Comparison of ENCODE assay signal across 8 mouse cellular contexts in genomic region chr1:163994173-163994720, GRCm38 (mm10). TPM values are rescaled to one million over a fixed set of nuclear protein-coding genes. Genes with fewer than 3 reads are reported as not detected.
DNase-seq lines count a peak whose midpoint lies in the region; ATAC-seq and TF ChIP-seq lines count a peak whose summit lies in the region.

No protein-coding gene starts in this region.

- intact Hi-C loops in gastrocnemius, postnatal 14 days (cut with DNase I; ENCODE audit: low total_unique reads): no loop called here

- H3K27me3 ChIP-seq in lung, embryonic 15.5 days: no peaks in the 10 kb centered on the region
- no peaks in the 10 kb centered on the region for H3K27me3 ChIP-seq in limb, embryonic 12.5 days

- DNase-seq in lung, postnatal 36 days: no peak
- no peak for DNase-seq in layer of hippocampus, adult 18-20 months (ENCODE audit: low spot score in 2 of 2)
- no peak for DNase-seq in gastrocnemius, postnatal 14 days
- DNase-seq in layer of hippocampus, adult 8-10 months (ENCODE audit: low spot score in 2 of 2): no peak

- H3K36me3 ChIP-seq in lung, embryonic 15.5 days: no peaks in the 10 kb centered on the region
- 0 out of 2 replicates have a peak, but pooled peaks cover 2% of the 10 kb centered on the region for H3K36me3 ChIP-seq in limb, embryonic 12.5 days

- 1% methylated on average over 38 of the region's 38 CpGs for WGBS in lung, embryonic 15.5 days
- WGBS in limb, embryonic 12.5 days: 1% methylated on average over 38 of the region's 38 CpGs
- WGBS in olfactory bulb, adult 2 months: under 1% methylated on average over 38 of the region's 38 CpGs

- H3K9me3 ChIP-seq in lung, embryonic 15.5 days: no peaks in the 10 kb centered on the region
- H3K9me3 ChIP-seq in limb, embryonic 12.5 days: no peaks in the 10 kb centered on the region

- peak overlapping the region; percentile 57 for H3K27ac ChIP-seq in lung, embryonic 15.5 days
- H3K27ac ChIP-seq in limb, embryonic 12.5 days: peak overlapping the region; percentile 62; the same call in 1 of the 2 replicates
- H3K27ac ChIP-seq in olfactory bulb, adult 2 months (ENCODE audit: insufficient read depth, low read depth, low read length): no peak overlapping the region

- ATAC-seq in lung, embryonic 15.5 days (ENCODE audit: borderline replicate concordance, extremely low read depth, low FRiP score, low TSS enrichment): peak; percentile 36
- ATAC-seq in erythroblast, adult 5-6 weeks (replicated peaks; ENCODE audit: low FRiP score, poor library complexity, severe bottlenecking): peak; percentile 85
- ATAC-seq in limb, embryonic 12.5 days (ENCODE audit: insufficient number of reproducible peaks, insufficient read depth, low FRiP score, low TSS enrichment, low read depth): peak; percentile 76; the same call in 1 of the 2 replicates

- peak overlapping the region; percentile 72 for H3K4me3 ChIP-seq in lung, embryonic 15.5 days
- H3K4me3 ChIP-seq in limb, embryonic 12.5 days (replicated peaks): peak overlapping the region; percentile 77
- H3K4me3 ChIP-seq in olfactory bulb, adult 2 months (ENCODE audit: insufficient read depth, low read depth, low read length): peak overlapping the region; percentile 94

- peaks cover 7% of the 10 kb centered on the region for H3K4me1 ChIP-seq in lung, embryonic 15.5 days
- H3K4me1 ChIP-seq in limb, embryonic 12.5 days (replicated peaks): peaks cover 5% of the 10 kb centered on the region
- H3K4me1 ChIP-seq in olfactory bulb, adult 2 months (ENCODE audit: control insufficient read depth, insufficient read depth, low read length): no peaks in the 10 kb centered on the region

- no peak for TF ChIP-seq POLR2A in olfactory bulb, adult 2 months (IDR thresholded peaks at IDR 0.05; ENCODE audit: insufficient read depth, low read depth, low read length)

- peak overlapping the region; percentile 59 for H3K4me2 ChIP-seq in lung, embryonic 15.5 days
- H3K4me2 ChIP-seq in limb, embryonic 12.5 days: peak overlapping the region; percentile 77

- peak overlapping the region; percentile 73 for H3K9ac ChIP-seq in lung, embryonic 15.5 days
- H3K9ac ChIP-seq in limb, embryonic 12.5 days (replicated peaks): peak overlapping the region; percentile 73

- TF ChIP-seq CTCF in olfactory bulb, adult 2 months (IDR thresholded peaks at IDR 0.05; ENCODE audit: insufficient read depth, low read depth, low read length): no peak

RNA-seq across cellular contexts. Expression of gene BC055324, which starts 0.3 kb away (rescaled TPM):
- 27.2 and 28.5 TPM in 2 replicates for polyA plus RNA-seq in lung, embryonic 15.5 days (2015; fragmentation: Nextera tagmentation; extraction: Ambion mirVana)
- total RNA-seq in erythroblast, adult 5-6 weeks (2015; ENCODE audit: low replicate concordance): 5.4 and 14.4 TPM in 2 replicates
- total RNA-seq in erythroblast, adult 5-6 weeks (2017; ENCODE audit: low replicate concordance): 5.2 and 6.9 TPM in 2 replicates
- polyA plus RNA-seq in limb, embryonic 12.5 days (2016; fragmentation: Nextera tagmentation; extraction: Ambion mirVana): 34.2 and 36.0 TPM in 2 replicates
- polyA plus RNA-seq in olfactory bulb, adult 2 months (2012; ENCODE audit: insufficient read depth, insufficient read length, low replicate concordance, missing spikeins): not detected in 2 replicates
- total RNA-seq in layer of hippocampus, adult 18-20 months (2021): 1 to 10 TPM; 1.3 to 1.4 TPM
- 1 to 10 TPM in 1 of 2 experiments, under 1 TPM in 1; 0.62 to 1.2 TPM for total RNA-seq in gastrocnemius, postnatal 14 days (2021)
- 1 to 10 TPM in 3 of 4 experiments, under 1 TPM in 1; 0.61 to 2.7 (median 1.0) TPM for total RNA-seq in layer of hippocampus, adult 8-10 months (2022)

RNA-seq across cellular contexts. Expression of gene Mettl18, which starts 0.4 kb away (rescaled TPM):
- 10.5 and 11.8 TPM in 2 replicates for polyA plus RNA-seq in lung, embryonic 15.5 days (2015; fragmentation: Nextera tagmentation; extraction: Ambion mirVana)
- 1.9 TPM in 1 of 2 replicates, not detected in the other for total RNA-seq in erythroblast, adult 5-6 weeks (2015; ENCODE audit: low replicate concordance)
- 0.94 and 1.4 TPM in 2 replicates for total RNA-seq in erythroblast, adult 5-6 weeks (2017; ENCODE audit: low replicate concordance)
- polyA plus RNA-seq in limb, embryonic 12.5 days (2016; fragmentation: Nextera tagmentation; extraction: Ambion mirVana): 10.7 and 11.3 TPM in 2 replicates
- not detected in 2 replicates for polyA plus RNA-seq in olfactory bulb, adult 2 months (2012; ENCODE audit: insufficient read depth, insufficient read length, low replicate concordance, missing spikeins)
- 1 to 10 TPM; 7.4 to 7.6 TPM for total RNA-seq in layer of hippocampus, adult 18-20 months (2021)
- 1 to 10 TPM; 2.8 to 3.3 TPM for total RNA-seq in gastrocnemius, postnatal 14 days (2021)
- 1 to 10 TPM; 5.2 to 8.6 (median 6.7) TPM for total RNA-seq in layer of hippocampus, adult 8-10 months (2022)

RNA-seq across cellular contexts. Expression of gene Sele, which starts 53.8 kb away (rescaled TPM):
- 0.07 TPM in 1 of 2 replicates, not detected in the other for polyA plus RNA-seq in lung, embryonic 15.5 days (2015; fragmentation: Nextera tagmentation; extraction: Ambion mirVana)
- not detected in 2 replicates for total RNA-seq in erythroblast, adult 5-6 weeks (2015; ENCODE audit: low replicate concordance)
- total RNA-seq in erythroblast, adult 5-6 weeks (2017; ENCODE audit: low replicate concordance): not detected in 2 replicates
- polyA plus RNA-seq in limb, embryonic 12.5 days (2016; fragmentation: Nextera tagmentation; extraction: Ambion mirVana): 0.14 TPM in 1 of 2 replicates, not detected in the other
- polyA plus RNA-seq in olfactory bulb, adult 2 months (2012; ENCODE audit: insufficient read depth, insufficient read length, low replicate concordance, missing spikeins): not detected in 2 replicates
- total RNA-seq in layer of hippocampus, adult 18-20 months (2021): not detected
- not detected for total RNA-seq in gastrocnemius, postnatal 14 days (2021)
- total RNA-seq in layer of hippocampus, adult 8-10 months (2022): under 1 TPM in 2 of 4 experiments, not detected in 2; 0.10 to 0.11 TPM
